Mouse (Mus musculus): ENCODE measurements around the gene Rslcan18. TPM values are rescaled to one million over a fixed set of nuclear protein-coding genes. Genes with fewer than 3 reads are reported as not detected.

Rslcan18 gene
- polyA plus RNA-seq, 1 experiment from 2014 or later = 0.26 TPM

GRCm38 (mm10) chr13:67107681-67108080 is 8.4 kb downstream of the Rslcan18 start:
- peak overlapping the region; percentile 68 for H3K9ac ChIP-seq (ENCODE audit: low read depth, low read length)
- no peaks in the 10 kb centered on the region for H3K4me1 ChIP-seq (replicated peaks; ENCODE audit: control insufficient read depth, insufficient read depth, low read length)
- H3K4me2 ChIP-seq (replicated peaks; ENCODE audit: low read depth, low read length) = peak overlapping the region; percentile 49
- 73% methylated on average over 9 of the region's 9 CpGs for WGBS
- no peaks in the 10 kb centered on the region for H3K36me3 ChIP-seq (ENCODE audit: control insufficient read depth, insufficient read depth, low read length)
- ATAC-seq (ENCODE audit: low FRiP score) = no peak
- no peak overlapping the region for H3K27ac ChIP-seq (ENCODE audit: low read depth, low read length)
- H3K4me3 ChIP-seq (ENCODE audit: low read depth, low read length) = peak overlapping the region; percentile 52
- no peak for DNase-seq (ENCODE audit: low spot score)
- no peaks in the 10 kb centered on the region for H3K27me3 ChIP-seq (ENCODE audit: control insufficient read depth, insufficient read depth, low read length)
- no peaks in the 10 kb centered on the region for H3K9me3 ChIP-seq (ENCODE audit: control insufficient read depth, low read length)

- no peak for DNase-seq (ENCODE audit: low spot score)
- H3K27ac ChIP-seq (ENCODE audit: low read depth, low read length) = no peak within 1 kb of the TSS
- no peak within 1 kb of the TSS for H3K9ac ChIP-seq (ENCODE audit: low read depth, low read length)
- WGBS = 90% methylated on average over 10 of the region's 10 CpGs
- no peaks in the 10 kb centered on the region for H3K9me3 ChIP-seq (ENCODE audit: control insufficient read depth, low read length)
- H3K4me2 ChIP-seq (replicated peaks; ENCODE audit: low read depth, low read length) = no peak within 1 kb of the TSS
- no peaks in the 10 kb centered on the region for H3K36me3 ChIP-seq (ENCODE audit: control insufficient read depth, insufficient read depth, low read length)
- no peaks in the 10 kb centered on the region for H3K4me1 ChIP-seq (replicated peaks; ENCODE audit: control insufficient read depth, insufficient read depth, low read length)
- ATAC-seq (ENCODE audit: low FRiP score) = no peak
- H3K27me3 ChIP-seq (ENCODE audit: control insufficient read depth, insufficient read depth, low read length) = no peaks in the 10 kb centered on the region
- H3K4me3 ChIP-seq (ENCODE audit: low read depth, low read length) = no peak within 1 kb of the TSS
Observed at GRCm38 (mm10) chr13:67097876-67098275, 18.2 kb downstream of the Rslcan18 start, which contains the start of gene Zfp708. TSS of gene Zfp708 (minus strand) at chr13:67097976.

GRCm38 (mm10) chr13:67090154-67090553 is 25.9 kb downstream of the Rslcan18 start:
- Histone ChIP-seq H3K27me3 (ENCODE audit: control insufficient read depth, insufficient read depth, low read length) (no peaks in the 10 kb centered on the region), H3K4me1 (replicated peaks; ENCODE audit: control insufficient read depth, insufficient read depth, low read length) (no peaks in the 10 kb centered on the region), H3K4me2 (replicated peaks; ENCODE audit: low read depth, low read length) (no peak overlapping the region), H3K9me3 (ENCODE audit: control insufficient read depth, low read length) (no peaks in the 10 kb centered on the region), H3K36me3 (ENCODE audit: control insufficient read depth, insufficient read depth, low read length) (no peaks in the 10 kb centered on the region), H3K27ac (ENCODE audit: low read depth, low read length) (no peak overlapping the region), H3K4me3 (ENCODE audit: low read depth, low read length) (no peak overlapping the region), H3K9ac (ENCODE audit: low read depth, low read length) (no peak overlapping the region)
- WGBS = 76% methylated on average over 1 of the region's 1 CpGs
- DNase-seq (ENCODE audit: low spot score) (no peak), ATAC-seq (ENCODE audit: low FRiP score) (no peak)

GRCm38 (mm10) chr13:67081946-67082345 is 34.1 kb downstream of the Rslcan18 start:
- Histone ChIP-seq H3K9ac (ENCODE audit: low read depth, low read length) (no peak overlapping the region), H3K9me3 (ENCODE audit: control insufficient read depth, low read length) (no peaks in the 10 kb centered on the region)

GRCm38 (mm10) chr13:67081142-67081713 is 34.8 kb downstream of the Rslcan18 start:
- no peaks in the 10 kb centered on the region for H3K9me3 ChIP-seq (ENCODE audit: control insufficient read depth, low read length)
- H3K4me2 ChIP-seq (replicated peaks; ENCODE audit: low read depth, low read length) = peak overlapping the region; percentile 60
- no peaks in the 10 kb centered on the region for H3K4me1 ChIP-seq (replicated peaks; ENCODE audit: control insufficient read depth, insufficient read depth, low read length)
- H3K36me3 ChIP-seq (ENCODE audit: control insufficient read depth, insufficient read depth, low read length) = peaks cover 2% of the 10 kb centered on the region; the same call in 1 of the 2 replicates
- peak overlapping the region; percentile 71 for H3K27ac ChIP-seq (ENCODE audit: low read depth, low read length)
- ATAC-seq (ENCODE audit: low FRiP score) = peak; percentile 99
- DNase-seq (ENCODE audit: low spot score) = peak; percentile 74
- peak overlapping the region; percentile 61 for H3K4me3 ChIP-seq (ENCODE audit: low read depth, low read length)
- WGBS = 1% methylated on average over 24 of the region's 24 CpGs
- H3K9ac ChIP-seq (ENCODE audit: low read depth, low read length) = peak overlapping the region; percentile 74
- no peaks in the 10 kb centered on the region for H3K27me3 ChIP-seq (ENCODE audit: control insufficient read depth, insufficient read depth, low read length)

More at GRCm38 (mm10) chr13:67081946-67082345, 34.1 kb downstream of the Rslcan18 start:
- H3K4me2 ChIP-seq (replicated peaks; ENCODE audit: low read depth, low read length) = no peak overlapping the region
- no peak for ATAC-seq (ENCODE audit: low FRiP score)
- no peaks in the 10 kb centered on the region for H3K27me3 ChIP-seq (ENCODE audit: control insufficient read depth, insufficient read depth, low read length)
- H3K4me3 ChIP-seq (ENCODE audit: low read depth, low read length) = no peak overlapping the region
- peaks cover 2% of the 10 kb centered on the region; the same call in 1 of the 2 replicates for H3K36me3 ChIP-seq (ENCODE audit: control insufficient read depth, insufficient read depth, low read length)
- H3K27ac ChIP-seq (ENCODE audit: low read depth, low read length) = no peak overlapping the region
- DNase-seq (ENCODE audit: low spot score) = no peak
- H3K4me1 ChIP-seq (replicated peaks; ENCODE audit: control insufficient read depth, insufficient read depth, low read length) = no peaks in the 10 kb centered on the region
- WGBS = 68% methylated on average over 1 of the region's 1 CpGs

- no peak for ATAC-seq (ENCODE audit: low FRiP score)
- Histone ChIP-seq H3K4me3 (ENCODE audit: low read depth, low read length) (no peak overlapping the region), H3K9ac (ENCODE audit: low read depth, low read length) (no peak overlapping the region), H3K4me1 (replicated peaks; ENCODE audit: control insufficient read depth, insufficient read depth, low read length) (no peaks in the 10 kb centered on the region), H3K4me2 (replicated peaks; ENCODE audit: low read depth, low read length) (no peak overlapping the region), H3K27ac (ENCODE audit: low read depth, low read length) (no peak overlapping the region), H3K9me3 (ENCODE audit: control insufficient read depth, low read length) (no peaks in the 10 kb centered on the region), H3K27me3 (ENCODE audit: control insufficient read depth, insufficient read depth, low read length) (no peaks in the 10 kb centered on the region), H3K36me3 (ENCODE audit: control insufficient read depth, insufficient read depth, low read length) (peaks cover 14% of the 10 kb centered on the region)
- no peak for DNase-seq (ENCODE audit: low spot score)
- 97% methylated on average over 2 of the region's 2 CpGs for WGBS
Observed at GRCm38 (mm10) chr13:67077244-67077643, 38.8 kb downstream of the Rslcan18 start.

- Histone ChIP-seq H3K9me3 (ENCODE audit: control insufficient read depth, low read length) (peaks cover 7% of the 10 kb centered on the region; the same call in 1 of the 2 replicates), H3K4me3 (ENCODE audit: low read depth, low read length) (no peak overlapping the region), H3K36me3 (ENCODE audit: control insufficient read depth, insufficient read depth, low read length) (peaks cover 25% of the 10 kb centered on the region), H3K27me3 (ENCODE audit: control insufficient read depth, insufficient read depth, low read length) (no peaks in the 10 kb centered on the region), H3K4me2 (replicated peaks; ENCODE audit: low read depth, low read length) (no peak overlapping the region), H3K27ac (ENCODE audit: low read depth, low read length) (no peak overlapping the region), H3K4me1 (replicated peaks; ENCODE audit: control insufficient read depth, insufficient read depth, low read length) (no peaks in the 10 kb centered on the region), H3K9ac (ENCODE audit: low read depth, low read length) (no peak overlapping the region)
- 96% methylated on average over 2 of the region's 2 CpGs for WGBS
- ATAC-seq (ENCODE audit: low FRiP score) (no peak), DNase-seq (ENCODE audit: low spot score) (no peak)
Observed at GRCm38 (mm10) chr13:67072786-67073185, 43.3 kb downstream of the Rslcan18 start.

- H3K4me2 ChIP-seq (replicated peaks; ENCODE audit: low read depth, low read length) = no peak overlapping the region
- H3K4me3 ChIP-seq (ENCODE audit: low read depth, low read length) = no peak overlapping the region
- peaks cover 4% of the 10 kb centered on the region for H3K36me3 ChIP-seq (ENCODE audit: control insufficient read depth, insufficient read depth, low read length)
- peaks cover 2% of the 10 kb centered on the region; the same call in 1 of the 2 replicates for H3K9me3 ChIP-seq (ENCODE audit: control insufficient read depth, low read length)
- DNase-seq (ENCODE audit: low spot score) (no peak), ATAC-seq (ENCODE audit: low FRiP score) (no peak)
- WGBS = 88% methylated on average over 8 of the region's 8 CpGs
- H3K9ac ChIP-seq (ENCODE audit: low read depth, low read length) = no peak overlapping the region
- no peaks in the 10 kb centered on the region for H3K4me1 ChIP-seq (replicated peaks; ENCODE audit: control insufficient read depth, insufficient read depth, low read length)
- no peaks in the 10 kb centered on the region for H3K27me3 ChIP-seq (ENCODE audit: control insufficient read depth, insufficient read depth, low read length)
- H3K27ac ChIP-seq (ENCODE audit: low read depth, low read length) = no peak overlapping the region
Observed at GRCm38 (mm10) chr13:67065386-67065785, 50.7 kb downstream of the Rslcan18 start.

- Histone ChIP-seq H3K27ac (ENCODE audit: low read depth, low read length) (no peak overlapping the region), H3K9ac (ENCODE audit: low read depth, low read length) (no peak overlapping the region), H3K4me3 (ENCODE audit: low read depth, low read length) (no peak overlapping the region), H3K9me3 (ENCODE audit: control insufficient read depth, low read length) (no peaks in the 10 kb centered on the region), H3K4me1 (replicated peaks; ENCODE audit: control insufficient read depth, insufficient read depth, low read length) (no peaks in the 10 kb centered on the region), H3K27me3 (ENCODE audit: control insufficient read depth, insufficient read depth, low read length) (no peaks in the 10 kb centered on the region), H3K4me2 (replicated peaks; ENCODE audit: low read depth, low read length) (no peak overlapping the region), H3K36me3 (ENCODE audit: control insufficient read depth, insufficient read depth, low read length) (no peaks in the 10 kb centered on the region)
- no peak for ATAC-seq (ENCODE audit: low FRiP score)
- WGBS = 59% methylated on average over 7 of the region's 7 CpGs
- no peak for DNase-seq (ENCODE audit: low spot score)
Observed at GRCm38 (mm10) chr13:67062427-67062826, 53.6 kb downstream of the Rslcan18 start.
